Mouse (Mus musculus): ENCODE data around the gene Sec61b. TPM values are rescaled to one million over a fixed set of nuclear protein-coding genes. Genes with fewer than 3 reads are reported as not detected.

The Sec61b gene
- 166 and 224 TPM in 2 replicates for polyA plus RNA-seq (2012; rRNA removed; ENCODE audit: low replicate concordance)

GRCm38 (mm10) chr4:47473968-47474729, at the start of gene Sec61b, which contains the start of gene Alg2:
Sec61b (plus strand) TSS chr4:47474658.
Alg2 (minus strand) TSS chr4:47474333.

Other genes with a start within 250 kb of the Sec61b start
- gene Tgfbr1, start 121.4 kb upstream of the Sec61b start, polyA plus RNA-seq (2012; rRNA removed; ENCODE audit: low replicate concordance), result 7.0 and 13.7 TPM in 2 replicates
- gene Alg2, start 325 bp upstream of the Sec61b start, polyA plus RNA-seq (2012; rRNA removed; ENCODE audit: low replicate concordance), result 21.9 and 33.5 TPM in 2 replicates

Data from subcutaneous adipose tissue, adult 2 months (tissue).